Mouse (Mus musculus): ENCODE results near the gene Ndel1. TPM values are rescaled to one million over a fixed set of nuclear protein-coding genes. Genes with fewer than 3 reads are reported as not detected.
"Not testable (repeated sequence)": the region's sequence is repeated elsewhere in the genome, so short reads cannot be mapped to it uniquely, and the experiment has no call there.

Ndel1 gene
- polyA plus RNA-seq, 1 experiment from 2014 or later = 86.4 TPM

DNA sequence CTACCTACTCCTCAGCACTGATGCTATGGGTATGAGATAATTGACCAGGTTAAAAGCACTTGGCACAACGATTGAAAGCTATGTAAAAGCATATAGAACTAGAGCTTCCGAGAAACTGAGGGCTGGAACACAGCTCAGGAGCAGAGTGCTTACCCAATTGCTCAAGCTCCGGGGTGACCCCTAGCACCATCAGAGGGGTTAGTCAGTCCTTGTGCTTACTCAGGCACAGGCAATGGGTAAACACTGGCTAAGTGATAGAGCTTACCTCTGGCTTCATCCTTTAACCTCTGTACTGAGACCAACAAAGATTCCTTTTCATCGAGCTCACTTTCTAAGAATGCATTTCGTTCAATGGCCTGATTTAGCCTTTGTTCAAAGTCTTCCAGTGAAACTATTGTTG, 32.1 kb downstream of the Ndel1 start:
- Histone ChIP-seq H3K4me1 (replicated peaks; ENCODE audit: control insufficient read depth, insufficient read depth) (no peaks in the 10 kb centered on the region), H3K27ac (replicated peaks) (no peak overlapping the region), H3K4me3 (ENCODE audit: low read depth, low read length) (no peak overlapping the region), H3K27me3 (ENCODE audit: control insufficient read depth, insufficient read depth, low read length) (no peaks in the 10 kb centered on the region), H3K9ac (ENCODE audit: low read length) (no peak overlapping the region), H3K36me3 (ENCODE audit: control insufficient read depth, insufficient read depth, low read length) (peaks cover 15% of the 10 kb centered on the region), H3K4me2 (replicated peaks; ENCODE audit: low read depth) (no peak overlapping the region), H3K9me3 (ENCODE audit: control insufficient read depth, low read length) (no peaks in the 10 kb centered on the region)
- ATAC-seq (ENCODE audit: low FRiP score, low TSS enrichment) (peak; percentile 86), DNase-seq (ENCODE audit: low spot score) (peak; percentile 39)
- no peak for TF ChIP-seq CTCF (IDR thresholded peaks at IDR 0.05; ENCODE audit: low read depth)
- TF ChIP-seq EP300 (optimal IDR thresholded peaks at IDR 0.05) = no peak
- WGBS = 61% methylated on average over 5 of the region's 5 CpGs

DNA sequence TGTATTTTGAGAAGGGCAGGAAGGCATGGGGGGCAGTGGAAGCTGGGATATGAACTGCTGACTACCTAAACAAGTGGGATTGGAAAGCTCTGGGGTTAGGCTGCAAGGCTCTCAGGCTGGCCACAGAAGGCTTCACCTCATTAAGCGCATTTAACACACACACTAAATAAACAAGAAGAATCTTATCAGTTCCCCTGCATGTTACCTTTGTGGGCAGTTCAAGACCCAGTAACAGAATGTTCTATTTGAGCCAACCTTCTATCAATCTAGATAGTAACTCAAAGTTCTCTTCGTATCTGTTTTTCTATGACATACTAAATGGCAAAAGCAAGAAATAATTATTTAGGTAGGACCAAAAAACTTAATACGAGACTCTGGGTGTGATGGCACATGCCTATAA, 36.6 kb downstream of the Ndel1 start:
- Histone ChIP-seq H3K27ac (replicated peaks) (no peak overlapping the region), H3K27me3 (ENCODE audit: control insufficient read depth, insufficient read depth, low read length) (no peaks in the 10 kb centered on the region), H3K4me2 (replicated peaks; ENCODE audit: low read depth) (no peak overlapping the region), H3K4me1 (replicated peaks; ENCODE audit: control insufficient read depth, insufficient read depth) (no peaks in the 10 kb centered on the region), H3K9ac (ENCODE audit: low read length) (no peak overlapping the region), H3K4me3 (ENCODE audit: low read depth, low read length) (no peak overlapping the region), H3K36me3 (ENCODE audit: control insufficient read depth, insufficient read depth, low read length) (peaks cover 20% of the 10 kb centered on the region; the same call in 1 of the 2 replicates), H3K9me3 (ENCODE audit: control insufficient read depth, low read length) (no peaks in the 10 kb centered on the region)
- DNase-seq (ENCODE audit: low spot score) (no peak), ATAC-seq (ENCODE audit: low FRiP score, low TSS enrichment) (no peak)
- WGBS = 81% methylated on average over 3 of the region's 3 CpGs
- TF ChIP-seq EP300 (optimal IDR thresholded peaks at IDR 0.05) (no peak), CTCF (IDR thresholded peaks at IDR 0.05; ENCODE audit: low read depth) (no peak)

DNA sequence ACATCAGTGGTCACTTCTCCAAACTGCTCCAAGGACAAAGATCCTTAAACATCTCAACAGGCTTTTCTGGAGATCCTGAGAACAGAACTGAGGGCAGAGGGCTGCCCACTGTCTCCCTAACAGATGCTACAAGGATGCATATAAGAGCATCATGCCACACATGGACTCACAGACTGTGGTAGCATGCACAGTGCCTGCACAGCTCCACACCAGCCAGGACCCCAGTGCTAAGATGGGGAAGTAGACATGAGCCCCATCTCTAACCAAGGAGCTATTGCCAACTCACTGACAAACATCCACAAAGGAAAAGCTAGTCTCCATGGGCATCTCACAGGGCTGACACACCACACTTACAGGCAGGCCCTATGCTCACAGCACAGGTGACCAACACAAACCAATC, 38.1 kb downstream of the Ndel1 start:
- TF ChIP-seq CTCF (IDR thresholded peaks at IDR 0.05; ENCODE audit: low read depth) (no peak), EP300 (optimal IDR thresholded peaks at IDR 0.05) (no peak)
- H3K4me2 ChIP-seq (replicated peaks; ENCODE audit: low read depth) = no peak overlapping the region
- no peak for DNase-seq (ENCODE audit: low spot score)
- H3K9me3 ChIP-seq (ENCODE audit: control insufficient read depth, low read length) = no peaks in the 10 kb centered on the region
- H3K27me3 ChIP-seq (ENCODE audit: control insufficient read depth, insufficient read depth, low read length) = no peaks in the 10 kb centered on the region
- no peaks in the 10 kb centered on the region for H3K4me1 ChIP-seq (replicated peaks; ENCODE audit: control insufficient read depth, insufficient read depth)
- H3K36me3 ChIP-seq (ENCODE audit: control insufficient read depth, insufficient read depth, low read length) = peaks cover 24% of the 10 kb centered on the region; the same call in 1 of the 2 replicates
- ATAC-seq (ENCODE audit: low FRiP score, low TSS enrichment) = no peak
- no peak overlapping the region for H3K27ac ChIP-seq (replicated peaks)
- H3K4me3 ChIP-seq (ENCODE audit: low read depth, low read length) = no peak overlapping the region
- H3K9ac ChIP-seq (ENCODE audit: low read length) = no peak overlapping the region

DNA sequence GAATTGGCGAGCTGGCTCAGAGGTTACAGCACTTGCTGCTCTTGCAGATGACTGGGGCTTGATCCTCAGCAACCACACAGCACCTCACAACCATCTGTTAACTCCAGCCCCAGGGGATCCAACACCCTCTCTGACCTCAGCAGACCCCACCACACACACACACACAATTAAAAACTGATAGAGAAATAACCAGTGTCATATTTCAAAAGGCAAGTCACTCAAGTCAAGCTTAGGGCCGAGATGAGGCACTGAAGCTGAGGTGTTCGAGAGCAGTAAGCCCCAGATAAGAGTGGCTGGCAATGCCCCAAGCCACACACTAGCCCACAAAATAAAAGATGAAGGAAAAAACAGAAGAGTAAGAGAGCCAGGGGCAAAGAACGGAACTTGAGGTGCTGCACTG, 38.9 kb downstream of the Ndel1 start:
- no peak overlapping the region for H3K27ac ChIP-seq (replicated peaks)
- H3K4me1 ChIP-seq (replicated peaks; ENCODE audit: control insufficient read depth, insufficient read depth) = no peaks in the 10 kb centered on the region
- peaks cover 24% of the 10 kb centered on the region; the same call in 1 of the 2 replicates for H3K36me3 ChIP-seq (ENCODE audit: control insufficient read depth, insufficient read depth, low read length)
- H3K9me3 ChIP-seq (ENCODE audit: control insufficient read depth, low read length) = no peaks in the 10 kb centered on the region
- 49% methylated on average over 4 of the region's 4 CpGs for WGBS
- no peak for DNase-seq (ENCODE audit: low spot score)
- TF ChIP-seq EP300 (optimal IDR thresholded peaks at IDR 0.05) = no peak
- TF ChIP-seq CTCF (IDR thresholded peaks at IDR 0.05; ENCODE audit: low read depth) = no peak
- H3K9ac ChIP-seq (ENCODE audit: low read length) = no peak overlapping the region
- no peak for ATAC-seq (ENCODE audit: low FRiP score, low TSS enrichment)
- no peaks in the 10 kb centered on the region for H3K27me3 ChIP-seq (ENCODE audit: control insufficient read depth, insufficient read depth, low read length)
- H3K4me3 ChIP-seq (ENCODE audit: low read depth, low read length) = no peak overlapping the region
- H3K4me2 ChIP-seq (replicated peaks; ENCODE audit: low read depth) = no peak overlapping the region

DNA sequence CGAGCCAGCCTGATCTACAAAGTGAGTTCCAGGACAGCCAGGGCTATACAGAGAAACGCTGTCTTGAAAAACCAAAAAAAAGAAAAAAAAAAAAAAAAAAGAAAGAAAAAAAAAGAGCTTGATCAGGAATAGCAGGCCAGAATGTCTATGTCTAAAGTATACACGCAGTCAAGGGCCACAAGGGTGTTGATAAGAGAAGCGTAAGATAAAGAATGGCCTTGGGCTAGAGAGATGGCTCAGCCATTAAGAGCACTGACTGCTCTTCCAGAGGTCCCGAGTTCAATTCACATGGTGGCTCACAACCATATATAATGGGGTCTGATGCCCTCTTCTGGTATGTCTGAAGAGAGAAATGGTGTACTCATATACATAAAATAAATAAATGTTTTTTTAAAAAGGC, 40.1 kb downstream of the Ndel1 start:
- not testable (repeated sequence) for H3K9me3 ChIP-seq (ENCODE audit: control insufficient read depth, low read length); H3K4me2 ChIP-seq (replicated peaks; ENCODE audit: low read depth); H3K27me3 ChIP-seq (ENCODE audit: control insufficient read depth, insufficient read depth, low read length); H3K4me1 ChIP-seq (replicated peaks; ENCODE audit: control insufficient read depth, insufficient read depth); ATAC-seq (ENCODE audit: low FRiP score, low TSS enrichment); H3K27ac ChIP-seq (replicated peaks); H3K4me3 ChIP-seq (ENCODE audit: low read depth, low read length); H3K9ac ChIP-seq (ENCODE audit: low read length); DNase-seq (ENCODE audit: low spot score)
- H3K36me3 ChIP-seq (ENCODE audit: control insufficient read depth, insufficient read depth, low read length) = peaks cover 27% of the 10 kb centered on the region; the same call in 1 of the 2 replicates
- TF ChIP-seq CTCF (IDR thresholded peaks at IDR 0.05; ENCODE audit: low read depth) = peak; percentile 11; the same call in 1 of the 2 replicates
- 88% methylated on average over 5 of the region's 5 CpGs for WGBS

DNA sequence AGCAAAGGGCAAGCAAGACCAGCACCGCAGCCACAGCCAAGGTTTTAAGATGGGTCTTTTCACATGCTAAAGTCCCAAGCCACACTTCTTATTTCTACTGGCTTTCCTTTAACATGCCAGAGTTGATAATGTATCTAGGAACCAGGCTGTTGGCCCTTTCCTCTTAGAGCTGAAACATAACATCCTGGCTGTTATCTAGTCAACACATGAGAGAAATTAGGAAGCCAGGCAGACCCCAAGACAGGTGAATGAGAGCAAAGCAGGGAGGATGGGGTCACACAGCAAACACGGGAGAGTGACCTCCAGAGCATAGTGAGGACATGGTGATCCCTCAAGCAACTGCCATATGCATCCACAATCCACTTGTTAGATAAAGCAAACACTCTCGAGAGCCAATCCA, 44.9 kb downstream of the Ndel1 start:
- H3K4me3 ChIP-seq (ENCODE audit: low read depth, low read length) = no peak overlapping the region
- H3K36me3 ChIP-seq (ENCODE audit: control insufficient read depth, insufficient read depth, low read length) = peaks cover 23% of the 10 kb centered on the region; the same call in 1 of the 2 replicates
- TF ChIP-seq EP300 (optimal IDR thresholded peaks at IDR 0.05) (no peak), CTCF (IDR thresholded peaks at IDR 0.05; ENCODE audit: low read depth) (no peak)
- DNase-seq (ENCODE audit: low spot score) = no peak
- H3K9ac ChIP-seq (ENCODE audit: low read length) = no peak overlapping the region
- H3K27me3 ChIP-seq (ENCODE audit: control insufficient read depth, insufficient read depth, low read length) = no peaks in the 10 kb centered on the region
- ATAC-seq (ENCODE audit: low FRiP score, low TSS enrichment) = no peak
- H3K4me2 ChIP-seq (replicated peaks; ENCODE audit: low read depth) = no peak overlapping the region
- H3K4me1 ChIP-seq (replicated peaks; ENCODE audit: control insufficient read depth, insufficient read depth) = no peaks in the 10 kb centered on the region
- H3K9me3 ChIP-seq (ENCODE audit: control insufficient read depth, low read length) = no peaks in the 10 kb centered on the region
- H3K27ac ChIP-seq (replicated peaks) = no peak overlapping the region
- WGBS = 77% methylated on average over 3 of the region's 3 CpGs
